Mouse (Mus musculus): ENCODE results near the gene Wfdc5.

The Wfdc5 gene

DNA sequence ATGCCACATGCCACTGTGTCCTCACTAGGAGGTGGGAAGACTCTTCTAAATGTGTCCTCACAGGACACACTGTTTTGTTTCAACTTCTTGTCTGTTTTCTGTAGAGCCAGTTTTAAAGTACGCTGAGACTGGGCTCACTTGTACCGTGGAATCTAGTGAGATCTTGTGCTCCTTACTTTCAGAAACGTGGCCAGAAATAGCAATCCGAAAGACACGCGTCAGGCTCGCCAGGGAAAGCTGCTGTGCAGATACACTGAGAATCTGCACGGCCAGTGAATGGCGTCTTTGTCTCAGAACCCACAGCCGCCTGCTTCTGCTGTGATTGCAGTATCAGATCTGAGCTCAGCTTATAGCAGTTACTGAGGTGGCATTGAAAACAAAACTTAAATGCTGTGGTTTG is 40.5 kb downstream of the Wfdc5 start:
- in situ Hi-C loops (cut with MboI; ENCODE audit: low pct_unique_long_range_greater_than_20kb in 1 of 2, low sequenced_read_pairs in 2 of 2, unreplicated experiment in 1 of 2) = no loop called here

DNA sequence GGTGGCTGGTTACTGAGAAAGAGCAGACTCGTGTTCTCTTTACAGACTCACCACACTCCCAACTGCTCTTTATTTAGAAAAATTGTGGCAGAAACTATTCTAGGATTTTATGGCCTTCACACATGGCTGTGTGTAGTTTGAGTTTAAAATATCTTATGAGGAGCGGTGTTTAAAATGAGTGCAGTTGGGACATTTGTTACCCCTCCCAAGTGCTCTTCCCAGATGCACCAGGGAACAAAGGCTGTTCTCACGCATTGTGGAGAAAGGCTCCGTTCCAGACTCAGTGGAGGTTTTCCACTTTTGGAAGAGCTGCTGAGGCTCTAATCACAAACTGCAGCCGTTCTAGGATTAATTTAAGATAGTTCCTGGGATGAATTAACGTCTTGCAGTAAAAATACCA is 44.8 kb downstream of the Wfdc5 start:
- in situ Hi-C loops (cut with MboI; ENCODE audit: low pct_unique_long_range_greater_than_20kb in 1 of 2, low sequenced_read_pairs in 2 of 2, unreplicated experiment in 1 of 2) = no loop called here

DNA sequence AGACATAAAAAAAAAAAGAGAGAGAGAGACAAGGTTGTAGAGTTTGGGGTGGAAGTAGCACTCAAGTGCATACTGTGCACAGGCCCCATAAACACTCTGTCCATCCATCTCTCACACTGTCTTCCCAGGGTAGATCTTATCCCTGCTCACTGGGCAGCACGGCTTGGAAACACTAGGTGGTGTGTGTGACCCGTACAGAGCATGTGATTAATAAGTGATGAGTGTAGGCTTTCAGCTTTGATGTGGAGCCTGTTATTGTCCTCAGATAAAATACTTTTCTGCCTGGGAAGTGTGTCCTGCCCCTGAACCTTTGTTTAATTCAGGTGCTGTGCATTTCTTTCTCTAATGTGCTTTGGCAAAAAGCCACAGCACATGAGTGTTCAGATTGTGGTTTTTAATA is 46.1 kb downstream of the Wfdc5 start:
- in situ Hi-C loops (cut with MboI; ENCODE audit: low pct_unique_long_range_greater_than_20kb in 1 of 2, low sequenced_read_pairs in 2 of 2, unreplicated experiment in 1 of 2) = no loop called here

DNA sequence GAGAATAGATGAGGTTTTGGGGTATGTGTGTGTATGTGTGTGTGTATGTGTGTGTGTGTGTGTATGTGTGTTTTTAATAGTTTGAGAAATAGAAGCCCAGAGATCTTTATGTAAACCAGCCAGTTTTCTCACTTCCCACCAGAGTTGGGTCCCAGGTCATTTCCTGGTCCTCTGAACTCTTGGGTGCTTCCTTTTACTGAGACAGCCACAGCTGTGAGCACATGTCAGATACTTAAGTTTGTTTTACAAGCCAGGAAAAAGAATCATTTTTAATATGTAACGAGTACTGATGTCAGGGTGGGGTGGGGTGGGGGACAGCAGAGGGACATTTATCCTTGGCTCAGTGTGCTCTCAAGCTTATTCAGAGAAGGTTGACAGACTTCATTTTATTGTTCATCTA is 47.2 kb downstream of the Wfdc5 start:
- in situ Hi-C loops (cut with MboI; ENCODE audit: low pct_unique_long_range_greater_than_20kb in 1 of 2, low sequenced_read_pairs in 2 of 2, unreplicated experiment in 1 of 2) = no loop called here

DNA sequence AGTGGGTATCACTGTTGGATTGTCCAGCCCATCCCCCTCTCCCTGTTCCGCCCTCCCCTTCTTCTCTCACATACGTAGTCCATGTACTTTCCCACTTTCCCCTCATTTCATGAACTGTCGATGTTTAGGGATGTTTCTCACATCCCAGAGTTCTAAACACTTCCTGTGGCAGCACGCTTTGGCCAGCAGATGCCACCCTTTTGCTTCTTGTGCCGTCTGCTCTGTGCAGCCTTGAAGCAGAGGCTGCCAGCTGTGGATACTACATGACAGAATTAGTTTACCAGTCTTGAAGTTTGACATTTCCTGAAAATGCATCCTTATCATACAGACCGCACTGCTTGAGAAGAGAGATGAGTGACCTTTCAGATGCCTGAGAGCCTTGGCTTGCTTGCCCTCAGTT is 48.0 kb downstream of the Wfdc5 start:
- in situ Hi-C loops (cut with MboI; ENCODE audit: low pct_unique_long_range_greater_than_20kb in 1 of 2, low sequenced_read_pairs in 2 of 2, unreplicated experiment in 1 of 2) = no loop called here

DNA sequence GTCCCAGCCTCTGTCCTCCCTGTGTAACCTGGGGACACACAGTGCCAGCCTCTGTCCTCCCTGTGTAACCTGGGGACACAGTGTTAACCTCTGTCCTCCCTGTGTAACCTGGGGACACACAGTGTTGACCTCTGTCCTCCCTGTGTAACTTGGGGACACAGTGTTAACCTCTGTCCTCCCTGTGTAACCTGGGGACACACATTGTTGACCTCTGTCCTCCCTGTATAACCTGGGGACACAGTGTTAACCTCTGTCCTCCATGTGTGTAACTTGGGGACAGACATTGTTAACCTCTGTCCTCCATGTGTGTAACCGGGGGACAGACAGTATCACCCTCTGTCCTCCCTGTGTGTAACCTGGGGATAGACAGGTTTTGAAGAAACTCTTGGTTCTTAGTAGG is 51.0 kb downstream of the Wfdc5 start:
- in situ Hi-C loops (cut with MboI; ENCODE audit: low pct_unique_long_range_greater_than_20kb in 1 of 2, low sequenced_read_pairs in 2 of 2, unreplicated experiment in 1 of 2) = no loop called here

DNA sequence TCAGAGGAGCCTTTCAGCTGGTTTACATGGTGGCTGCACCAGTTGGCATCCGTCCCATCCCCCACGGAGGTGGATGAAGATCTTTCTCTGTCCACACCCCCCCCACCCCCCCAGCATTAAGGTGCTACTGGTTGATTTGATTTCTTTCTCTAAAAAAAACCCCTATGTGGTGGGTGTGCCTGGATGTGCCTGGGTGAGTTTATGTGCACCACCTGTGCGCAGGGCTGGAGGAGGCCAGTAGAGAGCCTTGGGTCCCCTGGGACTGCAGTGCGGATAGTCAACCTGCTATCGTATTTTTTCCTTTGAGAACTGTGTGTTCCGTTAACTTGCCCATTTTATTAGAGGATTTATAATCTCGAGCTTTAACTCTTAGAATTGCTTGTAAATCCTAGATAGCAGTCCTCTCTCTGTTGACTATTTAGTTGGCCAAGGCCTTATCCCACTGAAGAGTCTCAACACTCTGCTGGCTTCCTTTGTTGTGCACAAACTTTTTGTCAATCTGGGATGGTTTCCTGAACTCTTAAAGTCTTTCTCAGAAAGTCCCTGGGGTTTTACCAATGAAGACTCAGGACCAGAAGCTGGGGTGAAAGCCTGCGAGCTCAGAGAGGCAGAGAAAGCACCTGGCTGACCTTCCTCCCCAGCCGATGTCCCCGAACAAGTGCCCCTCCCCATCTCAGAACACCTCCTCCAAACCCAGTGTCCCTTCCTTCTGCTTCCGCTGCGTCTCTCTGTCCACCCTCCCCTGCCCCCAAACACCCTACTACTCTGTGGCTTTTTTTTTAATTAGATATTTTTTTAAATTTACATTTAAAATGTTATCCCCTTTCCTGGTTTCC is 53.7 kb downstream of the Wfdc5 start:
- in situ Hi-C loops (cut with MboI; ENCODE audit: low pct_unique_long_range_greater_than_20kb in 1 of 2, low sequenced_read_pairs in 2 of 2, unreplicated experiment in 1 of 2) = no loop called here

DNA sequence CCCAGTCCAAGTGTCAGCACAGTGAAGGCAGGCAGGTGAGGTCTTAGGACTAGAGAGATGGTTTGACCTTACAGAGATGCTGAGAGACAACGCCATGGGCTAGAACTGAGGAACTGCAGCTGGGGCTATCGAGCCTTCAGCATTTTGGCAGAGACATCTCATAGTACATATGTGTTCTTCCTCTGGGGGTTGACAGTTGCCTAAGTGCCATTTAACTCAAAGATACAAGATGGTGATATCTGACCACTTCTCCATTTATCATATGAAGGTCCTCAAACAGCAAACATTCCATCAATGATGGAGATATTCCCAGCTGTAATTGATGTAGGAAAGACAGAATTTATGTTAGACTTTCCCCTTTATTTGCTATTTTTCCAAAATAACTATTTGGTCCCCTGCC is 55.2 kb downstream of the Wfdc5 start:
- in situ Hi-C loops (cut with MboI; ENCODE audit: low pct_unique_long_range_greater_than_20kb in 1 of 2, low sequenced_read_pairs in 2 of 2, unreplicated experiment in 1 of 2) = no loop called here

DNA sequence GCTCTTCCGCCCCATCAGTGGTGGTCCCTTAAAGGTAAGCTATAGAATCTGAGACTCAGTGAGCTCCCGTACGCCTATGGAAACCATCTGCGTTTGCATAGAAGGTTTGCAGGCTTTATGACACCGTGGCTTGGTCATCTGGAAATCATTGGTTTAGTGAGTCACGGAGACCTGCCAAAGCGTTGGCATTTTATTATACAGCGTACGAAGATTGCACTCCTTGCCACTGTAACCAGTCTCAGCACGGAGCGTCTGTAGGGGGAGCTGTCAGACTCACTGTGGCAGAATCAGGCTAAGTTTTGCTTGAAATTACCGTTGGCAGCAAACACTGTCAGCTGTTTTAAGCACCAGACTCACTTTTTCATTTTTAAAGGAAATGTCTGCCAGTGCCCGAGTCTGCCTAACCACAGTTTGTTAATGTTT is 56.0 kb downstream of the Wfdc5 start:
- in situ Hi-C loops (cut with MboI; ENCODE audit: low pct_unique_long_range_greater_than_20kb in 1 of 2, low sequenced_read_pairs in 2 of 2, unreplicated experiment in 1 of 2) = no loop called here

All from mouse embryonic stem cell (cell line).